Mouse (Mus musculus): ENCODE data around the gene Atp6v1e2. TPM values are rescaled to one million over a fixed set of nuclear protein-coding genes. Genes with fewer than 3 reads are reported as not detected.

Atp6v1e2 gene
- polyA plus RNA-seq, 1 experiment, result not detected

DNA sequence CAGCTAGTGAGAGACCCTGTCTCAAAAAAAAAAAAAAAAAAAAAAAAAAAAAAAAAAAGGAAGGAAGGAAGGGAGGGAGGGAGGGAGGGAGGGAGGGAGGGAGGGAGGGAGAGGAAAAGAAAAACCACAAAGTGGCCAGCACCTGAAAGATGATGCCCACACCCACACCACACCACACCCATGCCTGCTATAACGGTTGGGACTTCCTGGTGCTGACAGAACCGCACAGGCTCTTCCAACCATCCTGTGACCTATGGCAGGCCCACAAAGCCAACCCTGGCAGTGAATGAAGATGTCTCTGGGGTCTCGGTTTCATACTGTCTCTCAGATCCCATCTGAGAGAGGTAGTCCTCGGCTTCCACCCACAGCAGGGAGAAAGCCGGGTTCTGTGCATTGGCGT, 18.3 kb downstream of the Atp6v1e2 start:
- Histone ChIP-seq H3K4me3 (replicated peaks) (no peak overlapping the region), H3K27me3 (replicated peaks) (peaks cover 28% of the 10 kb centered on the region), H3K9me3 (peaks cover 17% of the 10 kb centered on the region), H3K36me3 (replicated peaks; ENCODE audit: low read length) (no peaks in the 10 kb centered on the region), H3K4me1 (no peaks in the 10 kb centered on the region)
- TF ChIP-seq FLI1 (IDR thresholded peaks at IDR 0.05; ENCODE audit: low read length) (no peak), GATA1 (IDR thresholded peaks at IDR 0.05; ENCODE audit: borderline replicate concordance, low read length) (no peak)

DNA sequence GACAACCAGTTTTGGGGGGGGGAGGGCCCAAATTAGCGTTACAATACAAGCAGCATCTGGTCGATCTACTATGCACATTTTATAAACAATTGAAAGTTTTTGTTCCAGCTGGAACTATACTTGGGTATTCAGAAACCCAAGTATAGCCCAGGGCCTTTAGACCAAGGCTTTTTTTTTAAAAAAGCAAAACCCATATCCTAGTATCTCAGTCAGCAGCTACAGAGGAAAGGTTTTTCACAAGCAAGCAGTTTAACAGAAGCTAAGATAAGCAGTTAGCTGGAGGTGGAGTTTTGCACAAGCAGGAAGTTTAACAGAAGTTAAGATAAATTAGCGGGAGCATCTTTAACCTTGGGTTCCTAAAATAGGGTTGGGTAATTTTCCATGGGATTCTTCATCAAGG, 20.9 kb downstream of the Atp6v1e2 start:
- Histone ChIP-seq H3K36me3 (replicated peaks; ENCODE audit: low read length) (no peaks in the 10 kb centered on the region), H3K27me3 (replicated peaks) (peaks cover 31% of the 10 kb centered on the region), H3K4me3 (replicated peaks) (no peak overlapping the region), H3K9me3 (peaks cover 17% of the 10 kb centered on the region), H3K4me1 (no peaks in the 10 kb centered on the region)
- TF ChIP-seq FLI1 (IDR thresholded peaks at IDR 0.05; ENCODE audit: low read length), result no peak
- no peak for TF ChIP-seq GATA1 (IDR thresholded peaks at IDR 0.05; ENCODE audit: borderline replicate concordance, low read length)

DNA sequence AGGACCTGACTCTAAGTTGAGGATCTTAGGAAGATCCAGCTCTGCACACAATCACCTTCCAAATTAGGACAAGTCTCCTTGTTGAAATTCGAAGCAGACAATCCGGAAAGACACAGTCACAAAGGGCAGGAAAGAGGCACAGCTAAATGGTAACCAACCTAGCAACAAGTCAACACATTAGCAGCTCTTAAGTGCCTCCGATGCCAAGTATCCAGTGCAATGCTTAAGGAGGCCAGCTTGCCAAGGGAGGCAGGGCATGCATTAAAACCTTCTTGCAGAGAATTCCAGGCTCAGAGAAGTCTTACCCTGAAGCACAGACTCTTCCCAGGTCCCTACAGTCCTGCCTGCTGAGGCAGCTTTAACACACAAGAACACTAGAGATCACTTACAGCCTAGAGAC, 23.0 kb downstream of the Atp6v1e2 start:
- Histone ChIP-seq H3K27me3 (replicated peaks) (peaks cover 34% of the 10 kb centered on the region), H3K9me3 (peaks cover 17% of the 10 kb centered on the region), H3K4me1 (no peaks in the 10 kb centered on the region), H3K4me3 (replicated peaks) (no peak overlapping the region), H3K36me3 (replicated peaks; ENCODE audit: low read length) (no peaks in the 10 kb centered on the region)
- TF ChIP-seq GATA1 (IDR thresholded peaks at IDR 0.05; ENCODE audit: borderline replicate concordance, low read length), result no peak
- TF ChIP-seq FLI1 (IDR thresholded peaks at IDR 0.05; ENCODE audit: low read length), result no peak

DNA sequence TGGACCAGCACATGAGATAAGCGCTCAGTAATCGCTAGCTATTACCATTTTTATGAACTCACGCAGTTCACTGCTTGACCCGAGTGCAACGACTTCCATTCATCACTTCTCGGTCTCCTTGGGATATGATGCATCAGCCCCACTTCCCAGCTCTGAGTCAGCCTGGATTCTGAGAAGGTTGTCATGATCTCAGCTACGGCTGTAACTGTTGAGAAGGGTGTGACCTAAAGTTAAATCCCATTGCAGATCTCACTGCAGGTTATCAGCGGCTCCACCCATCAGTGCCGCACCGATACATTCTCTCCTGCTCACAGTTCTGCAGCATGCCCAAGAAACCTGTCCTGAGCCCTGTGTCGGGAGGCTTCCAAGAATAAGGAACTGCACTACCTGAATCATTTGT, 28.0 kb downstream of the Atp6v1e2 start:
- H3K4me3 ChIP-seq (replicated peaks), result no peak overlapping the region
- no peak for TF ChIP-seq GATA1 (IDR thresholded peaks at IDR 0.05; ENCODE audit: borderline replicate concordance, low read length)
- TF ChIP-seq FLI1 (IDR thresholded peaks at IDR 0.05; ENCODE audit: low read length), result no peak
- H3K4me1 ChIP-seq, result no peaks in the 10 kb centered on the region; the same call in 1 of the 2 replicates
- H3K27me3 ChIP-seq (replicated peaks), result peaks cover 35% of the 10 kb centered on the region
- H3K36me3 ChIP-seq (replicated peaks; ENCODE audit: low read length), result no peaks in the 10 kb centered on the region
- H3K9me3 ChIP-seq, result peaks cover 9% of the 10 kb centered on the region; the same call in 1 of the 2 replicates

DNA sequence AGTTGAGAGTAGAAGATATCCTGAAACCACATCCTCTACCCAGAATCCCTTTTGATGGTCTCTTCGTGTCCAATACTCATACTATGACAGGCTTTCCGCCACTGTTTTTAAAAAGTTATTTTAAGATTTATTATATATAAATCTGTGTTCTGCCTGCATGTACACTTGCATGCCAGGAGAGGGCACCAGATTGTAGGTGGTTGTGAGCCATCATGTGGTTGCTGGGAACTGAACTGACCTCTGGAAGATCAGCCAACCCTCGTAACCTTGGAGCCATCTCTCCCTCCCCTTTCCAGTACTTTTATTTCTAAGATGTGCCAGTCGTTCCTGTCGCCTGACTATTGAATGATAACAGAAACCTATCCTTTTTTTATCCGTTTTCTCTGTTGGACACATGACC, 28.9 kb downstream of the Atp6v1e2 start:
- TF ChIP-seq GATA1 (IDR thresholded peaks at IDR 0.05; ENCODE audit: borderline replicate concordance, low read length) (no peak), FLI1 (IDR thresholded peaks at IDR 0.05; ENCODE audit: low read length) (no peak)
- no peaks in the 10 kb centered on the region for H3K36me3 ChIP-seq (replicated peaks; ENCODE audit: low read length)
- H3K4me3 ChIP-seq (replicated peaks), result no peak overlapping the region
- H3K4me1 ChIP-seq, result no peaks in the 10 kb centered on the region; the same call in 1 of the 2 replicates
- H3K27me3 ChIP-seq (replicated peaks), result peaks cover 35% of the 10 kb centered on the region
- H3K9me3 ChIP-seq, result peaks cover 9% of the 10 kb centered on the region; the same call in 1 of the 2 replicates

DNA sequence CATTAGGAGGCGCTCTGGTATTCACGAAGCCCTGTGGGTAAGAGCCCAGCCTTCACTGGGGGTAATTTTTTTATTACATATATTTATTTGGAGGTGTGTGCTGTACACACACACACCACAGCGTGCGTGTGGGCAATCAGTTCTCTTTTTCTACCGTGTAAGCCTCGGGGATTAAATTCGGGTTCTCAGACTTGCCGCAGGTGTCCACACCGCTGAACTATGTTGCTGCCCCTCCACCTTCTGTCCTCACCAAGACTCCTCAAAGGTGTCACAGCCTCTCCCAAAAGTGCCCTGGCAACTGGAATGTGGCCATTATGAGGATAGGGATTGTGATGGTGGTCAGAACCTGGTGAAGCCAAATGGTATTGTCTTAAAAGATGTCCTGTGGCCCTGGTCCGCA, 30.6 kb downstream of the Atp6v1e2 start, which contains the start of gene Tmem247:
TSS of gene Tmem247 (plus strand) at position 301 of the 400 bp plus-strand sequence.
- peaks cover 10% of the 10 kb centered on the region for H3K4me1 ChIP-seq
- TF ChIP-seq FLI1 (IDR thresholded peaks at IDR 0.05; ENCODE audit: low read length) (no peak), GATA1 (IDR thresholded peaks at IDR 0.05; ENCODE audit: borderline replicate concordance, low read length) (no peak)
- peaks cover 28% of the 10 kb centered on the region for H3K27me3 ChIP-seq (replicated peaks)
- H3K9me3 ChIP-seq, result peaks cover 9% of the 10 kb centered on the region; the same call in 1 of the 2 replicates
- no peak within 1 kb of the TSS for H3K4me3 ChIP-seq (replicated peaks)
- H3K36me3 ChIP-seq (replicated peaks; ENCODE audit: low read length), result no peaks in the 10 kb centered on the region

DNA sequence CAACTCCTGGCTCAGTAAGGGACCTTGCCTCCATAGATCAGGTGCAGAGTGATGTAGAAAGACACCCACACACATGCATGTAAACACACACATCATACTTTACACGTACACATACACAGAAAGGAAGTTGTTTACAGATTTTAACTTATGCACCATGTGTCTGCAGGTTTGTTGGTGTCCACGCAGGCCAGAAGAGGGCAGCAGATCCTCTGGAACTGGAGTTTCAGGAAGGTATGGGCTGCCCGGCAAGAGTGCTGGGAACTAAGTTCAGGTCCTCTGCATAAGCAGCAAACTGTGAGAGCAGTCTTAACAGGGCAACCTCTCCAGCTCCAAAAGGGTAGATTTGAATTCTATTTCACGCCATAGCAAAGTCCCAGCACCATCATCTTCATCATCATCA, 32.2 kb downstream of the Atp6v1e2 start:
- Histone ChIP-seq H3K27me3 (replicated peaks) (peaks cover 33% of the 10 kb centered on the region), H3K4me3 (replicated peaks) (no peak overlapping the region), H3K36me3 (replicated peaks; ENCODE audit: low read length) (no peaks in the 10 kb centered on the region), H3K9me3 (peaks cover 9% of the 10 kb centered on the region; the same call in 1 of the 2 replicates), H3K4me1 (peaks cover 10% of the 10 kb centered on the region)
- TF ChIP-seq FLI1 (IDR thresholded peaks at IDR 0.05; ENCODE audit: low read length) (no peak), GATA1 (IDR thresholded peaks at IDR 0.05; ENCODE audit: borderline replicate concordance, low read length) (no peak)

DNA sequence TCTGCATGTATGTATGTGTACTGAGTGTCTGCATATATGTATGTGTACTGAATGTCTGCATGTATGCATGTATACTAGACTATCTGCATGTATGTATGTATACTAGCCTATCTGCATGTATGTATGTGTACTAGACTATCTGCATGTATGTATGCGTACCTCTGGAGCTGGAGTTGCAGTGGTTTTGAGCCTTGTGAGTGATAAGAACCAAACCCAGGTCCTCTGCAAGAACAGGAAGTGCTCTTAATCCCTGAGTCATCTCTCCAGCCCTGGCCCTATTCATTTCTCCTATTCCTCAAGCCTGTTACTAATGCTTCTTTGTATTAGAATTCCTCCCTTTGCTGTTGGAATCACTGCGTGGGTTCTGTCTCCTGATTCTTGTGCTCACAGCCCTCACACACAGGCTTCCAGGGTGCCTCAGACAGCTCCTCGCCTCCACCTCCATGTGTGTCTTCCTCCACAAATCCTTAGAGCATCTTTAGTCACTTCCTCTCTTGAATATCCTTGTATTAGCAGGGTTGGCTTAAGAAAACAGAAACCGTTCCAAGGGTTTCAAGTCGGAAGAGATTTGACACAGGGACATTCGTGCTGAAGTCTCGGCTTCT, 34.6 kb downstream of the Atp6v1e2 start:
- TF ChIP-seq GATA1 (IDR thresholded peaks at IDR 0.05; ENCODE audit: borderline replicate concordance, low read length) (no peak), FLI1 (IDR thresholded peaks at IDR 0.05; ENCODE audit: low read length) (no peak)
- H3K36me3 ChIP-seq (replicated peaks; ENCODE audit: low read length), result no peaks in the 10 kb centered on the region
- no peak overlapping the region for H3K4me3 ChIP-seq (replicated peaks)
- H3K27me3 ChIP-seq (replicated peaks), result peaks cover 42% of the 10 kb centered on the region
- H3K9me3 ChIP-seq, result peaks cover 9% of the 10 kb centered on the region; the same call in 1 of the 2 replicates
- peaks cover 10% of the 10 kb centered on the region for H3K4me1 ChIP-seq

DNA sequence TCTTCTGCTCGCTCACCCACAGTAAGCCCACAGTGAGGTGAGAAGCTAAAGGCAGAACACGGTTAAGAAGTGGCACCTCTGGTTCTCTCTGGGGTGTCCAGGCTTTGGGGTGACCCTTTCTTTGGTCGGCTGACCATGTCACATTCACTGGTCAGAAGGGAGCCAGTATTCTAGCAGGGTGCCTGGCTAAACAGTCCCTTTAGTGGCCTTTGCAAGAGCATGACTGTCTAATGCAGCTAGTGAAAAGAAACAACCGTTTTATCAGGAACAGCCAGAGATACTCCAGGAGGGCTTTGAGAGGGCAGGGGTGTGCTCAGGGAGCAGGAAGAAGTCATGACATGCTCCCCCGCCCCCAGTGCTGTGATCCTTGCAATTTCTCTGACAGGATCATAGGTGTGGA, 36.4 kb downstream of the Atp6v1e2 start:
- Histone ChIP-seq H3K9me3 (peaks cover 8% of the 10 kb centered on the region; the same call in 1 of the 2 replicates), H3K27me3 (replicated peaks) (peaks cover 54% of the 10 kb centered on the region), H3K4me3 (replicated peaks) (no peak overlapping the region), H3K36me3 (replicated peaks; ENCODE audit: low read length) (no peaks in the 10 kb centered on the region), H3K4me1 (peaks cover 13% of the 10 kb centered on the region)
- no peak for TF ChIP-seq GATA1 (IDR thresholded peaks at IDR 0.05; ENCODE audit: borderline replicate concordance, low read length)
- no peak for TF ChIP-seq FLI1 (IDR thresholded peaks at IDR 0.05; ENCODE audit: low read length)

DNA sequence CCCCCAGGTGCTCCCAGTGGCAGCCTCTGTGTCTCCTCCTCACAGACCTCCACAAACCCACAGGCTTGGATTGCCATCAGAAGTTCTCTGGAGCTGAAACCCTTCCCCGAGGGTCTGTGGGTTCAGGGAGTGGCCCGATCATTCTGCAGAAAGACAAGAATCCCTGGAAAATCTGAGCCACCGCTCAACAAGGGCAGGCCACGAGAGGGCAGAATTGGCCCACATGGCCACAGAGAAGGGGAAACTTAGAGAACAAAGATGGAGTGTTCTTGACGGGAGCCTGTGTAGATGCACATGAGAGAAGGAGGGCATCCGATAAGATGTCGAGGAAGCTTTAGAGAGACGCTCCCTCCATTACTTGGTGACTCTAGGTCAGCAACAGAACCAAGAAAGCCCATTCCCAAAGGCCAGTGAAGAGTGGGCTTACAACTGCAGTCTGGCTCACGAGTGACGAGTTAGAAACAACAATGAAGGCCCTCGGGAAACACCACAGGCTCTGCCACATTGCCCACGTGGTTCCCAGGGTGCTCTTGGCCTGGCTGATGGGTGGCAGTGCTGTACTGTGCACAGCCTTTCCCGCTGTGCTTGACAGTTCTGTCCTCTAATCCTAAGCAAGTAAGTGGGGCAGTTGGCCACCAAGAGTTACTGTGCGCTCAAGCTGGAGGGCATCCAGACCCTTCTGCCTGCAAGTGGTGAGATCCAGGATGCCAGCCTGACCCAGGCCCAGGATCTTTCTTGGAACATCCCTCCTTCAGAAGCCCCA, 37.8 kb downstream of the Atp6v1e2 start:
- H3K9me3 ChIP-seq, result no peaks in the 10 kb centered on the region
- H3K4me3 ChIP-seq (replicated peaks), result no peak overlapping the region
- no peaks in the 10 kb centered on the region for H3K36me3 ChIP-seq (replicated peaks; ENCODE audit: low read length)
- H3K4me1 ChIP-seq, result peaks cover 18% of the 10 kb centered on the region
- TF ChIP-seq GATA1 (IDR thresholded peaks at IDR 0.05; ENCODE audit: borderline replicate concordance, low read length), result no peak
- no peak for TF ChIP-seq FLI1 (IDR thresholded peaks at IDR 0.05; ENCODE audit: low read length)
- peaks cover 64% of the 10 kb centered on the region for H3K27me3 ChIP-seq (replicated peaks)

All from megakaryocyte, embryonic 14.5 days (primary cell).